In genomic region chr2:151994350-151995122, GRCm38 (mm10) we compare ENCODE assay signal across 8 mouse cellular contexts. TPM values are rescaled to one million over a fixed set of nuclear protein-coding genes. Genes with fewer than 3 reads are reported as not detected.
DNase-seq lines count a peak whose midpoint lies in the region; ATAC-seq and TF ChIP-seq lines count a peak whose summit lies in the region.

No protein-coding gene starts in this region.

- H3K36me3 ChIP-seq in ES-Bruce4 (ENCODE audit: control insufficient read depth, insufficient read depth, low read length, poor library complexity, severe bottlenecking), result no peaks in the 10 kb centered on the region
- H3K36me3 ChIP-seq in forebrain, embryonic 13.5 days (ENCODE audit: poor library complexity, severe bottlenecking), result no peaks in the 10 kb centered on the region
- no peaks in the 10 kb centered on the region for H3K36me3 ChIP-seq in neural tube, embryonic 15.5 days

- intact Hi-C loops in heart, postnatal 14 days (cut with DNase I), result loop anchor here (1.0 kb wide), 2 partner anchors 53 to 118 kb away; no protein-coding TSS in a partner anchor

- no peak for TF ChIP-seq POLR2A in ES-Bruce4 (IDR thresholded peaks at IDR 0.05; ENCODE audit: insufficient read depth, low read length)
- TF ChIP-seq POLR2A in lung, adult 2 months (IDR thresholded peaks at IDR 0.05; ENCODE audit: borderline replicate concordance, extremely low read depth, low read depth, low read length), result no peak

- H3K4me2 ChIP-seq in forebrain, embryonic 13.5 days, result peak overlapping the region; percentile 48
- H3K4me2 ChIP-seq in neural tube, embryonic 15.5 days, result peak overlapping the region; percentile 57

- H3K9ac ChIP-seq in ES-Bruce4 (ENCODE audit: low read depth, poor library complexity, severe bottlenecking), result no peak overlapping the region
- no peak overlapping the region for H3K9ac ChIP-seq in forebrain, embryonic 13.5 days
- H3K9ac ChIP-seq in neural tube, embryonic 15.5 days (replicated peaks), result peak overlapping the region; percentile 26; the same call in 1 of the 2 replicates

- peaks cover 2% of the 10 kb centered on the region for H3K4me1 ChIP-seq in ES-Bruce4 (ENCODE audit: control insufficient read depth, insufficient read depth, low read length)
- peaks cover 25% of the 10 kb centered on the region for H3K4me1 ChIP-seq in forebrain, embryonic 13.5 days
- H3K4me1 ChIP-seq in lung, adult 2 months (ENCODE audit: control insufficient read depth, insufficient read depth, low read length), result peaks cover 2% of the 10 kb centered on the region; the same call in 1 of the 2 replicates
- H3K4me1 ChIP-seq in neural tube, embryonic 15.5 days, result peaks cover 15% of the 10 kb centered on the region

- H3K27ac ChIP-seq in ES-Bruce4 (ENCODE audit: insufficient read depth, low read length), result no peak overlapping the region
- H3K27ac ChIP-seq in forebrain, embryonic 13.5 days, result no peak overlapping the region
- no peak overlapping the region for H3K27ac ChIP-seq in neural tube, embryonic 15.5 days (replicated peaks)

- peak; percentile 90 for TF ChIP-seq CTCF in ES-Bruce4 (IDR thresholded peaks at IDR 0.05; ENCODE audit: low read depth, low read length)
- peak; percentile 95 for TF ChIP-seq CTCF in lung, adult 2 months (IDR thresholded peaks at IDR 0.05; ENCODE audit: insufficient read depth, low read length)

- 6% methylated on average over 22 of the region's 22 CpGs for WGBS in forebrain, embryonic 13.5 days
- WGBS in lung, adult 2 months, result 13% methylated on average over 22 of the region's 22 CpGs
- 8% methylated on average over 22 of the region's 22 CpGs for WGBS in neural tube, embryonic 15.5 days

- peak; percentile 88 for DNase-seq in c-Kit-positive CD71-negative TER-119-negative erythroid progenitor cells, embryonic 14.5 days (ENCODE audit: low read depth)
- peak; percentile 81 to 86 for DNase-seq in heart, postnatal 14 days
- DNase-seq in layer of hippocampus, adult 11-12 months (ENCODE audit: low spot score), result peak; percentile 75
- DNase-seq in lung, adult 2 months, result peak; percentile 84
- DNase-seq in testis, postnatal 10 days (ENCODE audit: low spot score), result peak; percentile 90

- TF ChIP-seq EP300 in ES-Bruce4 (IDR thresholded peaks at IDR 0.05; ENCODE audit: insufficient read depth, low read depth, low read length), result no peak

- H3K27me3 ChIP-seq in ES-Bruce4 (ENCODE audit: control insufficient read depth, insufficient read depth, low read length, poor library complexity, severe bottlenecking), result no peaks in the 10 kb centered on the region
- peaks cover 58% of the 10 kb centered on the region for H3K27me3 ChIP-seq in forebrain, embryonic 13.5 days
- H3K27me3 ChIP-seq in neural tube, embryonic 15.5 days (replicated peaks), result peaks cover 49% of the 10 kb centered on the region

- peak; percentile 20; the same call in 1 of the 2 replicates for ATAC-seq in forebrain, embryonic 13.5 days
- peak; percentile 59; the same call in 1 of the 2 replicates for ATAC-seq in neural tube, embryonic 15.5 days (ENCODE audit: low FRiP score)

- H3K4me3 ChIP-seq in ES-Bruce4 (ENCODE audit: low read depth, low read length), result no peak overlapping the region
- no peak overlapping the region; the same call in 1 of the 2 replicates for H3K4me3 ChIP-seq in forebrain, embryonic 13.5 days
- no peak overlapping the region for H3K4me3 ChIP-seq in lung, adult 2 months (replicated peaks; ENCODE audit: extremely low read depth, low read depth, low read length)
- H3K4me3 ChIP-seq in neural tube, embryonic 15.5 days (replicated peaks), result peak overlapping the region; percentile 21; the same call in 1 of the 2 replicates

- no peaks in the 10 kb centered on the region for H3K9me3 ChIP-seq in ES-Bruce4 (replicated peaks; ENCODE audit: control insufficient read depth, insufficient read depth, low read length, poor library complexity, severe bottlenecking)
- H3K9me3 ChIP-seq in forebrain, embryonic 13.5 days (replicated peaks), result no peaks in the 10 kb centered on the region
- no peaks in the 10 kb centered on the region for H3K9me3 ChIP-seq in neural tube, embryonic 15.5 days (replicated peaks)

RNA-seq across cellular contexts. Expression of gene Slc52a3, which starts 1.8 kb away (rescaled TPM):
- polyA plus RNA-seq in ES-Bruce4 (2011; ENCODE audit: insufficient read depth, insufficient read length, low read depth, missing spikeins), result 2.6 and 3.0 TPM in 2 replicates
- 0.71 and 0.87 TPM in 2 replicates for polyA plus RNA-seq in forebrain, embryonic 13.5 days (2015; fragmentation: Nextera tagmentation; extraction: Ambion mirVana)
- total RNA-seq in heart, postnatal 14 days (2021), result 1 to 10 TPM; 1.8 to 2.0 TPM
- 34.5 and 40.5 TPM in 2 replicates for polyA plus RNA-seq in lung, adult 2 months (2012; rRNA removed)
- polyA plus RNA-seq in neural tube, embryonic 15.5 days (2015; fragmentation: Nextera tagmentation; extraction: Ambion mirVana), result 1.4 and 1.7 TPM in 2 replicates

RNA-seq across cellular contexts. Expression of gene Fam110a, which starts 14.5 kb away (rescaled TPM):
- polyA plus RNA-seq in ES-Bruce4 (2011; ENCODE audit: insufficient read depth, insufficient read length, low read depth, missing spikeins), result 13.6 and 14.4 TPM in 2 replicates
- 88.9 and 99.0 TPM in 2 replicates for polyA plus RNA-seq in forebrain, embryonic 13.5 days (2015; fragmentation: Nextera tagmentation; extraction: Ambion mirVana)
- 1 to 10 TPM; 5.2 to 5.6 TPM for total RNA-seq in heart, postnatal 14 days (2021)
- 41.1 and 42.1 TPM in 2 replicates for polyA plus RNA-seq in lung, adult 2 months (2012; rRNA removed)
- 31.3 and 32.0 TPM in 2 replicates for polyA plus RNA-seq in neural tube, embryonic 15.5 days (2015; fragmentation: Nextera tagmentation; extraction: Ambion mirVana)
